Mouse (Mus musculus) MN1 (cell line): ENCODE data around the gene Azi2.

Experiments
- DNase-seq: peaks from one replicate; pipeline ENCODE4 v3.0.0-alpha.2; 2016; ENCODE audit warnings: low spot score

Azi2 gene

GRCm38 (mm10) chr9:118083834-118084233 lies 43.5 kb downstream of the Azi2 start:
- DNase-seq, result no peak

DNA sequence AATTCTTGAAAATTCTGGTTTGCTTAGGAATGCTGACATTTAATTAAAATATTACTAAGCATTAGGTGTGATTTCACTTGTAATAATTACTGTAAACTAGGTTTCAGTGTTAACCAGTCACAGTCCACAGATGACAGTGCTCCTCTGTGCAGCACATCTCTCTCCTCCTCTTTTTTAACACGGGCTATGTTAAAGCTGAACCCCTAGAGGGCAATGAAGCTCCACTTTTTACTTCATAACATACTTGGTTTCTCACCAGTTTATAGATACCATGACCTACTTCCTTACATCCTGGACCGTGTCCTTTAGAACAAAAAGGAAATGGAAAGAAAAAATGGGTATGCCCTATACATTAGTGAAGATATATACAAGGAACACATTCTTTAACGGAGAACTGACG lies 59.1 kb downstream of the Azi2 start:
- peak; percentile 41 for DNase-seq

GRCm38 (mm10) chr9:118100484-118100883 lies 60.2 kb downstream of the Azi2 start:
- no peak for DNase-seq

DNA sequence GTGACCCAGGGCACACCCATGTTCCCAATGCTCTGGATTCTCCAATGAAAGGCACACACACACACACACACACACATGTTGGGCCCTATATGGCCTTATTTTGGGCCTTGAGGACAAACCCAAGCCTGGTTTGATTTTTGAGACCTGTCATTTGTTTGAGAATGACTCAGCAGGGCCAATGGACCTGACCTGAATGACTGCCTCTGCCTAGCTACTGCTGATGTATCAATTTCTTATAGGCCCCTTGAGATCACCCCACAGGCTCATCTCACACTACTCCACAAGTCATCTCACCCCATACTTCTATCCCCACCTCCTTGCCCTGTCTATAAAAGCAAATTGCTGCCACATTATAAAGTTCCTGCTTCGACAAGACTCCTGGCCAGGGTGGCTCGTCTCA lies 61.5 kb downstream of the Azi2 start:
- no peak for DNase-seq

DNA sequence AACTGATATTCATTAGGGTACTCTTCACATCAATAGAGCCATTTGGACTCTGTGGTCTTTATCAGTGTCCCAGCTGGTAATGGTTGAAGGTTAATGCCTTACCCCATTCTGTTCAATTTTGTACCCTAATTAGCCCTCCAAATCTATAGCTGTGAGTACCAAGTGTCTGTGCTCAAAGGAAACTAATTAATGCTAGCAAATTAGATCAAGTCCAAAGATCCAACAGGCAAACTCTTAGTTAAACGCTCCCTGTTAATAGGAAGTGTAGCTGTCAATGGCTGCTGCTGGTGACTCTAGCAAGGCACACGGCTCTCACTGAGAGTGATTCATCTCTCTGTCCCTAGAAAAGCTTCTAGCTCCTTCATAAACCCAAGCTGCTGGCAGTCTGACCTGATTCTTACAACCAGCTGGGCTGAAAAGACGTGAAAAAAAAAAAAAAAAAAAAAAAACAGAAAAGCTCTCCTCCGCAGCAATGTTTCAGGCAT lies 68.3 kb downstream of the Azi2 start:
- peak; percentile 30 for DNase-seq

GRCm38 (mm10) chr9:118109697-118110359 lies 69.5 kb downstream of the Azi2 start:
- DNase-seq, result no peak

DNA sequence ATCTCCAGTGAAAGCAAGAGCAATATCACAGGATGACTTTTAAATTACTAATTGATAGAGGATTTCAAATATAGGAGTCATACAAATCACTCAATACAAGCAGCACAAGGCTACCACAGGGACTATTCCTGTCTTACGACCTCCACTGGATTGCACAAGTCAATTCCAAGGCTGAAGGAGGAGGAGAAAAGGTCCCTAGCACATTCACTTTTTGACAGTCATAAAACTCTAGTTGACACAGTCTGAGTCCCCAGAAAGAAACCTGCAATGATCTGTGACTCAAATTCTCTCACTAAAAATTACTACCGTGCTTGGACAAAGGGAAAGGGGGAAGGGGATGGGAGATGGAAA lies 70.0 kb downstream of the Azi2 start:
- DNase-seq, result no peak
